Mouse (Mus musculus): ENCODE results near the gene D5Ertd579e. TPM values are rescaled to one million over a fixed set of nuclear protein-coding genes. Genes with fewer than 3 reads are reported as not detected.

The D5Ertd579e gene
- polyA plus RNA-seq, 1 experiment from 2014 or later: 33.2 TPM

DNA sequence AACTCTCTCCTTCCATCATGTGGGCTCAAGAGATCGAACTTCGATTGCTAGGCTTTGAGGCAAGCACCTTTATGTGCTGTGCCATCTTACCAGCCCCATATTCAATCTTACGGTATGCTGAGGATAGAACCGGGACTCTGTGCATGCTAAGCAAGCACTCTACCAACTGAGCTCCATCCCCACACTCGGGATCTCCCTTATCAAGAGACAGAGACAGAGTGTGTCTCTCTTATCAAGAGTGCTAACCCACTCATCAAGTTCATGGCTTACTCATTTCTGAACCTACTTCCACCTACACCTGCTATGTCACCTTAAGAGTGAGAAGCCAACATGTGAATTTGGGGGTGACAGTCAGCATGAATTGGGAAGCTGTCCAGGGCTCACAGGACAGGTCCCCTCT, 24.4 kb upstream of the D5Ertd579e start:
- no peak overlapping the region for H3K4me3 ChIP-seq (ENCODE audit: control insufficient read depth in 1 of 2, insufficient read depth in 1 of 2, low read depth in 1 of 2, low read length in 2 of 2)
- no peaks in the 10 kb centered on the region for H3K27me3 ChIP-seq (ENCODE audit: control insufficient read depth, insufficient read depth, low read length)
- no peaks in the 10 kb centered on the region for H3K36me3 ChIP-seq (ENCODE audit: control insufficient read depth, insufficient read depth, low read length)
- H3K4me1 ChIP-seq (ENCODE audit: control insufficient read depth in 2 of 2, insufficient read depth in 2 of 2, low read length in 2 of 2): peaks cover 34 to 43% of the 10 kb centered on the region in 2 experiments
- H3K9ac ChIP-seq (ENCODE audit: low read length): no peak overlapping the region
- no peak overlapping the region for H3K4me2 ChIP-seq (ENCODE audit: low read length)
- no peak for ATAC-seq (ENCODE audit: insufficient number of reproducible peaks, insufficient read depth, low FRiP score, low read depth)
- H3K9me3 ChIP-seq (ENCODE audit: control insufficient read depth, low read length): no peaks in the 10 kb centered on the region
- H3K27ac ChIP-seq (replicated peaks in 1 of 2; ENCODE audit: control insufficient read depth in 1 of 2, insufficient read depth in 1 of 2, low read depth in 2 of 2, low read length in 2 of 2): peak overlapping the region in 1 of 2 experiments; percentile 48; a peak in 2 of 4 replicates
- 80% methylated on average over 5 of the region's 5 CpGs for WGBS

DNA sequence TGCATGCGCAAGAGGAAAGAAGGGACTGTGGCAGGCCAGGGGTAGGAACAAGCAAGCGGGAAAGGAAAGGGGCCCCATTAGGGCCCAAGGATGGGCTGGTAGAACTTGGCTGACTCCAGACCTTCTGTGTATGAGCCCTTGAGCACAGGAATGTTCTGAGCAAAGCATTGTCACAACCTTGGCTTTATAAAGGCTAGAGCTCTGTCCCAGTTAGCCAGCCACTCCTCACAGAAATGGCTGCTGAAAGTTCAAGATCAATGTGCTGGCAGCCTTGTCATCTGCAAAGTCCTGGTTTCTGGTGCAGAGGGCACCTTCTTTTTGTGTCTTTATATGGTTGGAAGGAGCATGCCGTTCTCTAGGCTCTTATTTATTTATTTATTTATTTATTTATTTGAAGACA, 23.8 kb upstream of the D5Ertd579e start:
- Histone ChIP-seq H3K4me1 (ENCODE audit: control insufficient read depth in 2 of 2, insufficient read depth in 2 of 2, low read length in 2 of 2) (peaks cover 40 to 49% of the 10 kb centered on the region in 2 experiments), H3K4me3 (ENCODE audit: control insufficient read depth in 1 of 2, insufficient read depth in 1 of 2, low read depth in 1 of 2, low read length in 2 of 2) (no peak overlapping the region), H3K9me3 (ENCODE audit: control insufficient read depth, low read length) (no peaks in the 10 kb centered on the region), H3K27ac (replicated peaks in 1 of 2; ENCODE audit: control insufficient read depth in 1 of 2, insufficient read depth in 1 of 2, low read depth in 2 of 2, low read length in 2 of 2) (no peak overlapping the region), H3K36me3 (ENCODE audit: control insufficient read depth, insufficient read depth, low read length) (no peaks in the 10 kb centered on the region), H3K4me2 (ENCODE audit: low read length) (no peak overlapping the region), H3K27me3 (ENCODE audit: control insufficient read depth, insufficient read depth, low read length) (no peaks in the 10 kb centered on the region), H3K9ac (ENCODE audit: low read length) (no peak overlapping the region)
- no peak for ATAC-seq (ENCODE audit: insufficient number of reproducible peaks, insufficient read depth, low FRiP score, low read depth)
- 89% methylated on average over 3 of the region's 3 CpGs for WGBS

DNA sequence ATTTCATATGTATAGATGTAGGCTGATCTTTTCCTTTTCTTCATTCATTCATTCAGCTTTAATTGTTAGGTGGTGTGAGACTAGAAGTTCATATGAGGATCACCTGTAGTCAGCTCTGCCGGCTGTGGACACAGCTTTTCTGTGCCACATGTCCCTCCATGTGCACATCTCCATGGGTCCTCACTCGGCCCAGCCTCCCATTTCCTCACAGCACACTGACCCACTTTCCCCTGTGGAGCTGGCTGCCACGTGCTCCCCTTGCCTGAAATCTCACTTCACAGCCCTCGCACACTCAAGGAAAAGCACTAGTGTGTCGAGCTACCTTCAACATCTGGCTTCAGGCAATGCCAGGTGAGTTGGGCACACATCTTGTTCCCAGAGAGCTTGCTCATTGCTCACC, 23.3 kb upstream of the D5Ertd579e start:
- WGBS: 85% methylated on average over 5 of the region's 5 CpGs
- Histone ChIP-seq H3K4me2 (ENCODE audit: low read length) (no peak overlapping the region), H3K27me3 (ENCODE audit: control insufficient read depth, insufficient read depth, low read length) (no peaks in the 10 kb centered on the region), H3K9ac (ENCODE audit: low read length) (no peak overlapping the region), H3K4me1 (ENCODE audit: control insufficient read depth in 2 of 2, insufficient read depth in 2 of 2, low read length in 2 of 2) (peaks cover 44 to 54% of the 10 kb centered on the region in 2 experiments), H3K27ac (replicated peaks in 1 of 2; ENCODE audit: control insufficient read depth in 1 of 2, insufficient read depth in 1 of 2, low read depth in 2 of 2, low read length in 2 of 2) (no peak overlapping the region), H3K36me3 (ENCODE audit: control insufficient read depth, insufficient read depth, low read length) (no peaks in the 10 kb centered on the region), H3K9me3 (ENCODE audit: control insufficient read depth, low read length) (no peaks in the 10 kb centered on the region), H3K4me3 (ENCODE audit: control insufficient read depth in 1 of 2, insufficient read depth in 1 of 2, low read depth in 1 of 2, low read length in 2 of 2) (no peak overlapping the region)
- ATAC-seq (ENCODE audit: insufficient number of reproducible peaks, insufficient read depth, low FRiP score, low read depth): no peak

DNA sequence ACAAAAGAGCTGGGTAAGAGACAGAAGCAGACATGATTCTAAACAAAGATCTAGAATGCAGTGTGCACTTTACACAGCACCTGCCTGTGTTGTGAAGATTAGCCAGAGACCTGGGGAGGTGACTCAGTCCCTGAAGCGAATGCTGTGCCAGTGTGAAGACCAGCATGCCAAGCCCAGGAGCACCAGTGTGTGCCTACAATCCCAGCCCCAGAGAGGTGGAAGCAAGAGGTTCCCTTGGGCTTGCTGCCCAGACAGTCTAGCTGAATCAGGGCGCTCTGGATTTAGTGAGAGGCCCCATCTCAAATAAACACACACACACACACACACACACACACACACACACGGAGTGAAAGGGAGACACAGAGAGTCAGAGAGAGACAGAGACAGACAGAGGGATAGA, 22.1 kb upstream of the D5Ertd579e start:
- peaks cover 53 to 60% of the 10 kb centered on the region in 2 experiments for H3K4me1 ChIP-seq (ENCODE audit: control insufficient read depth in 2 of 2, insufficient read depth in 2 of 2, low read length in 2 of 2)
- H3K4me3 ChIP-seq (ENCODE audit: control insufficient read depth in 1 of 2, insufficient read depth in 1 of 2, low read depth in 1 of 2, low read length in 2 of 2): no peak overlapping the region
- no peaks in the 10 kb centered on the region for H3K36me3 ChIP-seq (ENCODE audit: control insufficient read depth, insufficient read depth, low read length)
- no peak overlapping the region for H3K4me2 ChIP-seq (ENCODE audit: low read length)
- H3K9ac ChIP-seq (ENCODE audit: low read length): no peak overlapping the region
- no peaks in the 10 kb centered on the region for H3K9me3 ChIP-seq (ENCODE audit: control insufficient read depth, low read length)
- WGBS: 78% methylated on average over 3 of the region's 3 CpGs
- H3K27me3 ChIP-seq (ENCODE audit: control insufficient read depth, insufficient read depth, low read length): no peaks in the 10 kb centered on the region
- no peak overlapping the region for H3K27ac ChIP-seq (replicated peaks in 1 of 2; ENCODE audit: control insufficient read depth in 1 of 2, insufficient read depth in 1 of 2, low read depth in 2 of 2, low read length in 2 of 2)
- no peak for ATAC-seq (ENCODE audit: insufficient number of reproducible peaks, insufficient read depth, low FRiP score, low read depth)

DNA sequence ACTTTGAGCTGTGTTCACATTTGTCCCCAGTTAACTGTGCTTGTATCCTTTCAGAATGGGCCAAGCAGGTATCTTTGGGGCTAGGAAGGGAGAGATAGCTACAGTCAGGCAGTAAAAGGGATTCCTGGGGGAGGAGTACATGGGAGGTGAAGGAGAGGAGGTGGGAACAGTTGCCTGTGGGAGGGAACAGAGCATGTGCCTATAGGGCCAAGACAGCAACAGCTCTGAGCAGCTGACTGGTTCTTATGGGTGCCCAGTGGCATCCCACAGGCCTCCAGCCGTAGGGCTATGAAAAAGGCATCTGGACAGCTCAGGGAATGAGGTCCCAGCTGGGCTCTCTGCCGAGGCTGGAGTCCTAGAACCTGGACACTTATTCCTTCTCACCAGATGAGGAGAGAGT, 21.0 kb upstream of the D5Ertd579e start:
- Histone ChIP-seq H3K4me1 (ENCODE audit: control insufficient read depth in 2 of 2, insufficient read depth in 2 of 2, low read length in 2 of 2) (peaks cover 58 to 61% of the 10 kb centered on the region in 2 experiments), H3K9me3 (ENCODE audit: control insufficient read depth, low read length) (no peaks in the 10 kb centered on the region), H3K9ac (ENCODE audit: low read length) (no peak overlapping the region), H3K27ac (replicated peaks in 1 of 2; ENCODE audit: control insufficient read depth in 1 of 2, insufficient read depth in 1 of 2, low read depth in 2 of 2, low read length in 2 of 2) (peak overlapping the region in 1 of 2 experiments; percentile 15; a peak in 1 of 4 replicates), H3K4me2 (ENCODE audit: low read length) (no peak overlapping the region), H3K27me3 (ENCODE audit: control insufficient read depth, insufficient read depth, low read length) (no peaks in the 10 kb centered on the region), H3K36me3 (ENCODE audit: control insufficient read depth, insufficient read depth, low read length) (no peaks in the 10 kb centered on the region), H3K4me3 (ENCODE audit: control insufficient read depth in 1 of 2, insufficient read depth in 1 of 2, low read depth in 1 of 2, low read length in 2 of 2) (no peak overlapping the region)
- whole genome bisulfite sequencing: 46% methylated on average over 2 of the region's 2 CpGs
- ATAC-seq (ENCODE audit: insufficient number of reproducible peaks, insufficient read depth, low FRiP score, low read depth): no peak

DNA sequence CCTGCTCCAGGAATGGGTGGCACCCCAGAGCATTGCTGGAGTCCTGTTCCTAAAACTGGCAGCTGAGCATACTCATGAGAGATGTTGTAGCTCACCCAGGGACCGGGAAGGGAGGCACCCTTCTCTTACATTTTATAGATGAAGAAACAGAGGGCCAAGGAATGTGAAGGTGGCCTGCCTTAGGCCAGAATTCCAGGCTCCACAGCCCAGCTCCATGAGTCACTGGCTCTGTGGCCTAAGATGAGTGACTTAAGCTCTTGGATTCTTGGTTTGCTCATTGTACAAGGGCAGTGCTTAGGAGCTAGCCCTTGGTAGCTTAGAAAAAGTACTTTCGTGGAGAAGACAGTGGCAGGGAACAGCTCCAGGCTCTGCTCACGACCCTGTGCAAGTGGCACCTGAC, 19.0 kb upstream of the D5Ertd579e start:
- Histone ChIP-seq H3K27ac (replicated peaks in 1 of 2; ENCODE audit: control insufficient read depth in 1 of 2, insufficient read depth in 1 of 2, low read depth in 2 of 2, low read length in 2 of 2) (peak overlapping the region; percentile 60 to 94), H3K27me3 (ENCODE audit: control insufficient read depth, insufficient read depth, low read length) (no peaks in the 10 kb centered on the region), H3K4me3 (ENCODE audit: control insufficient read depth in 1 of 2, insufficient read depth in 1 of 2, low read depth in 1 of 2, low read length in 2 of 2) (no peak overlapping the region), H3K9me3 (ENCODE audit: control insufficient read depth, low read length) (no peaks in the 10 kb centered on the region), H3K36me3 (ENCODE audit: control insufficient read depth, insufficient read depth, low read length) (no peaks in the 10 kb centered on the region), H3K9ac (ENCODE audit: low read length) (no peak overlapping the region), H3K4me1 (ENCODE audit: control insufficient read depth in 2 of 2, insufficient read depth in 2 of 2, low read length in 2 of 2) (peaks cover 46 to 48% of the 10 kb centered on the region in 2 experiments), H3K4me2 (ENCODE audit: low read length) (no peak overlapping the region)
- no peak for ATAC-seq (ENCODE audit: insufficient number of reproducible peaks, insufficient read depth, low FRiP score, low read depth)
- WGBS: 58% methylated on average over 3 of the region's 3 CpGs

DNA sequence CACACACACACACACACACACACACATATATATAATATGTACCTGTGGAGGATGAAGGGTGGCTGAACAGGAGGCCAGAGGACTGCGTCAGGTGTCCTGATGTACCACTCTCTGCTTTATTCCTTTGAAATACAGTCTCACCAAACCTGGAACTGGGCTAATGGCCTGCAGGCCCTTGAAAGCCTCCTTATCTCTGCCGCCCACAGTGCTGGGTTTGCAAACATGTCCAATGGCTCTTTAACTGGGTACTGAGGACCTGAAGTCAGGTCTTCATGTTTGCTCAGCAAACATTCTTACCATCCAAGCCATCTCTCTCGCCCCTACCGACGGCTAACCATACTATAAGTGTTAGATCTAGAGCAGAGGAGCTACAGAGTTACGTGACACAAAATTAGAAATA, 17.9 kb upstream of the D5Ertd579e start:
- Histone ChIP-seq H3K4me3 (ENCODE audit: control insufficient read depth in 1 of 2, insufficient read depth in 1 of 2, low read depth in 1 of 2, low read length in 2 of 2) (no peak overlapping the region), H3K4me2 (ENCODE audit: low read length) (peak overlapping the region; percentile 54; the same call in 1 of the 2 replicates), H3K9me3 (ENCODE audit: control insufficient read depth, low read length) (no peaks in the 10 kb centered on the region), H3K9ac (ENCODE audit: low read length) (peak overlapping the region; percentile 44), H3K27me3 (ENCODE audit: control insufficient read depth, insufficient read depth, low read length) (no peaks in the 10 kb centered on the region), H3K27ac (replicated peaks in 1 of 2; ENCODE audit: control insufficient read depth in 1 of 2, insufficient read depth in 1 of 2, low read depth in 2 of 2, low read length in 2 of 2) (peak overlapping the region; percentile 94 to 98), H3K36me3 (ENCODE audit: control insufficient read depth, insufficient read depth, low read length) (no peaks in the 10 kb centered on the region), H3K4me1 (ENCODE audit: control insufficient read depth in 2 of 2, insufficient read depth in 2 of 2, low read length in 2 of 2) (peaks cover 46 to 48% of the 10 kb centered on the region in 2 experiments)
- WGBS: 67% methylated on average over 6 of the region's 6 CpGs
- no peak for ATAC-seq (ENCODE audit: insufficient number of reproducible peaks, insufficient read depth, low FRiP score, low read depth)
